Mouse (Mus musculus): ENCODE data around the gene Zfp941.

- no peak for TF ChIP-seq POLR2AphosphoS2 (IDR thresholded peaks at IDR 0.05; ENCODE audit: low read depth, low read length)
- TF ChIP-seq EP300 (IDR thresholded peaks at IDR 0.05; ENCODE audit: low read length): no peak
Measured at GRCm38 (mm10) chr7:140805704-140806103, 16.3 kb downstream of the Zfp941 start.

Data from CH12.LX (cell line).